Mouse (Mus musculus) kidney, adult 2 months (tissue): ENCODE data around the gene Ntn4.

Experiments used
- CTCF ChIP-seq: fragments of 200-500 bp; conservative IDR thresholded peaks from 2 replicates; pipeline ENCODE4 v1.5.1; 2011; ENCODE audit warnings: low read depth, mild to moderate bottlenecking, control low read depth, low read length, moderate library complexity, mixed read lengths; ENCODE audit not compliant: insufficient read depth, insufficient read length
- POLR2A ChIP-seq: fragments of 200-500 bp; IDR thresholded peaks from one replicate; pipeline ENCODE4 v1.6.1; 2011; ENCODE audit warnings: low read depth, low read length, control low read depth

- TF ChIP-seq POLR2A (no peak), CTCF (no peak)
Measured at GRCm38 (mm10) chr10:93659792-93660191, 19.3 kb downstream of the Ntn4 start.
